Comparison of ENCODE assay signal across 8 mouse cellular contexts in genomic region chr2:38460825-38461540, GRCm38 (mm10). TPM values are rescaled to one million over a fixed set of nuclear protein-coding genes. Genes with fewer than 3 reads are reported as not detected.
DNase-seq lines count a peak whose midpoint lies in the region; ATAC-seq and TF ChIP-seq lines count a peak whose summit lies in the region.

No protein-coding gene starts in this region.

- TF ChIP-seq POLR2A in lung, adult 2 months (IDR thresholded peaks at IDR 0.05; ENCODE audit: borderline replicate concordance, extremely low read depth, low read depth, low read length): no peak

- H3K4me1 ChIP-seq in heart, embryonic 16.5 days (ENCODE audit: control insufficient read depth, insufficient read depth, low read length): peaks cover 10% of the 10 kb centered on the region
- H3K4me1 ChIP-seq in lung, adult 2 months (ENCODE audit: control insufficient read depth, insufficient read depth, low read length): no peaks in the 10 kb centered on the region
- H3K4me1 ChIP-seq in stomach, postnatal 0 days (replicated peaks; ENCODE audit: control insufficient read depth, insufficient read depth): no peaks in the 10 kb centered on the region

- H3K9me3 ChIP-seq in heart, embryonic 16.5 days (replicated peaks; ENCODE audit: control insufficient read depth, low read length): no peaks in the 10 kb centered on the region
- no peaks in the 10 kb centered on the region for H3K9me3 ChIP-seq in stomach, postnatal 0 days (ENCODE audit: control insufficient read depth, low read length)

- no peaks in the 10 kb centered on the region for H3K36me3 ChIP-seq in heart, embryonic 16.5 days (ENCODE audit: control insufficient read depth, insufficient read depth)
- H3K36me3 ChIP-seq in stomach, postnatal 0 days (ENCODE audit: control insufficient read depth, insufficient read depth, low read length): no peaks in the 10 kb centered on the region

- no peak overlapping the region for H3K4me2 ChIP-seq in heart, embryonic 16.5 days (ENCODE audit: low read depth, low read length)
- no peak overlapping the region for H3K4me2 ChIP-seq in stomach, postnatal 0 days (replicated peaks; ENCODE audit: low read depth)

- ATAC-seq in heart, embryonic 16.5 days (replicated peaks; ENCODE audit: extremely low read depth, insufficient read depth, low FRiP score): peak; percentile 88
- ATAC-seq in hematopoietic stem cell, adult 5-6 weeks (replicated peaks in 1 of 2; ENCODE audit: insufficient read depth in 1 of 2, low FRiP score in 2 of 2, low TSS enrichment in 1 of 2, low read depth in 1 of 2, poor library complexity in 2 of 2, severe bottlenecking in 2 of 2): peak; percentile 52 to 60
- no peak for ATAC-seq in stomach, postnatal 0 days (ENCODE audit: low FRiP score, low TSS enrichment)
- ATAC-seq in inflammation-experienced regulatory T-cells, adult 6 months: no peak

- H3K27me3 ChIP-seq in heart, embryonic 16.5 days (ENCODE audit: control insufficient read depth, insufficient read depth, low read length): peaks cover 2% of the 10 kb centered on the region; the same call in 1 of the 2 replicates
- H3K27me3 ChIP-seq in stomach, postnatal 0 days (ENCODE audit: control insufficient read depth, insufficient read depth, low read length): no peaks in the 10 kb centered on the region

- TF ChIP-seq CTCF in lung, adult 2 months (IDR thresholded peaks at IDR 0.05; ENCODE audit: insufficient read depth, low read length): no peak
- TF ChIP-seq CTCF in stomach, postnatal 0 days (IDR thresholded peaks at IDR 0.05; ENCODE audit: low read depth): no peak

- H3K27ac ChIP-seq in heart, embryonic 16.5 days (ENCODE audit: low read length): peak overlapping the region; percentile 30
- H3K27ac ChIP-seq in stomach, postnatal 0 days (replicated peaks): no peak overlapping the region

- DNase-seq in heart, adult 18-20 months: no peak
- peak; percentile 8 for DNase-seq in cerebellum, adult 8-10 months
- peak; percentile 41 for DNase-seq in lung, adult 2 months
- peak; percentile 59 for DNase-seq in stomach, postnatal 0 days (ENCODE audit: low spot score)
- no peak for DNase-seq in embryo, embryonic 10 days (ENCODE audit: low spot score)

- no peak overlapping the region for H3K4me3 ChIP-seq in heart, embryonic 16.5 days (ENCODE audit: low read length)
- H3K4me3 ChIP-seq in lung, adult 2 months (replicated peaks; ENCODE audit: extremely low read depth, low read depth, low read length): no peak overlapping the region
- no peak overlapping the region for H3K4me3 ChIP-seq in stomach, postnatal 0 days (ENCODE audit: low read depth, low read length)

- 18% methylated on average over 6 of the region's 6 CpGs for WGBS in heart, embryonic 16.5 days
- WGBS in lung, adult 2 months: 25% methylated on average over 6 of the region's 6 CpGs
- 26% methylated on average over 6 of the region's 6 CpGs for WGBS in stomach, postnatal 0 days

- TF ChIP-seq EP300 in stomach, postnatal 0 days (optimal IDR thresholded peaks at IDR 0.05): no peak

- H3K9ac ChIP-seq in heart, embryonic 16.5 days (ENCODE audit: low read length): no peak overlapping the region
- H3K9ac ChIP-seq in stomach, postnatal 0 days (ENCODE audit: low read length): no peak overlapping the region

RNA-seq across cellular contexts. Expression of gene Nek6, which starts 50.5 kb away (rescaled TPM):
- polyA plus RNA-seq in heart, embryonic 16.5 days (2015; fragmentation: Nextera tagmentation; extraction: Ambion mirVana): 66.2 and 67.9 TPM in 2 replicates
- 1 to 10 TPM; 2.6 to 4.7 TPM for total RNA-seq in heart, adult 18-20 months (2021)
- 6.9 and 14.1 TPM in 2 replicates for total RNA-seq in hematopoietic stem cell, adult 5-6 weeks (2017)
- 25.8 and 27.6 TPM in 2 replicates for polyA plus RNA-seq in lung, adult 2 months (2012; rRNA removed)
- polyA plus RNA-seq in stomach, postnatal 0 days (2015; fragmentation: Nextera tagmentation; extraction: Ambion mirVana): 43.7 and 43.8 TPM in 2 replicates
- polyA plus RNA-seq in inflammation-experienced regulatory T-cells, adult 6 months (2017; shearing (Covaris generic)): 1 to 10 TPM; 3.0 to 6.2 (median 3.7) TPM

Comparison
In these comparisons a context has a peak if more than half of its experiments do, and no peak if none do; other contexts are left out.
1. ATAC-seq: peak in heart, embryonic 16.5 days (single experiment) and hematopoietic stem cell, adult 5-6 weeks (2 of 2); none in stomach, postnatal 0 days (single experiment) and inflammation-experienced regulatory T-cells, adult 6 months (single experiment).
2. DNase-seq: peak in cerebellum, adult 8-10 months (single experiment), lung, adult 2 months (single experiment) and stomach, postnatal 0 days (single experiment); none in heart, adult 18-20 months (0 of 2) and embryo, embryonic 10 days (single experiment).